Mouse (Mus musculus): Measurements from ENCODE around the gene Psen1. TPM values are rescaled to one million over a fixed set of nuclear protein-coding genes. Genes with fewer than 3 reads are reported as not detected.

Psen1 gene
- 10 to 100 TPM; 69.3 to 82.8 TPM for total RNA-seq (2023)

DNA sequence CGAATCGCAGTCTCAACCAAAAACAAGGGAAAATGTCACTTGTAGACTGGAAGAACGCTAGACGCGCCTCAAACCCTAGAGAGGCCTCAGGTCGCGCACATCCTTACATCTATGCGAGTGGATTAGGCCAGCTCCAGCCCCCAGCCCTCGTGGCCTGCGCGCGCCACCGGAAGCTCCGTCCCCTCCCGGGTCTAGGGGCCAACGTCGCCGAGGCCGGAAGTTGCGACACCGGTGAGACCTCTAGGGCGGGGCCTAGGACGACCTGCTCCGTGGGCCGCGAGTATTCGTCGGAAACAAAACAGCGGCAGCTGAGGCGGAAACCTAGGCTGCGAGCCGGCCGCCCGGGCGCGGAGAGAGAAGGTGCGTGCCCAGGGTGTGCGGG is at the start of gene Psen1:
TSS of gene Psen1 (plus strand) at position 219 of the 382 bp plus-strand sequence.

DNA sequence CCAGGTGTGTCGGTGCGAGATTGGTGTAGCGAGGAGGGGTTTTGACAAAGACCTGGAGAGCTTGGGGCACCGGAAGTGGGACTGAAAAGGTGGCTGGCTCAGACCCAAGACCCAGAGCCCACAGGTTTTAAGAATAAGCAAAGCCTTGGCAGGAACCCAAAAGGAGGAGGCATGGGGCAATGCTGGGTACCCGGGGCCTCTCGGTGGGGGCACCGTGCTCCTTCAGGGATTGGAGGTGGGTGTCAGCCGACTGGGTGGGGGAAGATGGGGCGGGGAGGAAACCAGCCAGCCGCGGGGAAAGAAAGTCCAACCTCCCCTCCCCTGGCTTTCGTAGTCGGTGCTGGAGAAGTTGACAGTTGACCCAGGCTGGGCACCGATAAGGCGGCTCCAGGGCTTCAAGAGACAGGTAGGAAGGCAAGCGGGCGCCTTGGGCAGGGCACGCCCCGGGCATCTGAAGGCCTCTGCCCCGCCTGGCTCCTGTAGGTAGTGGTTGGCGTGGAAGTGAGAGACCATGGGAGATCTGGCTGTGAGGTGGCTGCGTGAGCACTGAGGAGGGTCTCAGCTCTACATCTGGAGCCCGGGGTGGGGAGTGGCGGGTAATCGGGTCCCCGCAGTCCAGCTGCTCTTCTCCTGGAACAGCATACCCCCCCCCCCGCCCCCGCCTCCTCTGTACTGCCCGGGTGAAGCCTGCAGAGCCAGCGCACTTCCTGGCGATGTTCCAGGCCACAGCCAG is 75.5 kb downstream of the Psen1 start, which contains the start of gene Papln:
TSS of gene Papln (plus strand) at position 324 of the 733 bp plus-strand sequence.

Other genes starting within 250 kb of the Psen1 start
- not detected for gene Dpf3, start 200.4 kb upstream of the Psen1 start, total RNA-seq (2023)
- 10 to 100 TPM; 25.0 to 36.7 TPM for gene Dcaf4, start 167.7 kb upstream of the Psen1 start, total RNA-seq (2023)
- 10 to 100 TPM; 34.0 to 35.5 TPM for gene Zfyve1, start 90.9 kb upstream of the Psen1 start, total RNA-seq (2023)
- 100 to 1,000 TPM; 309 to 325 TPM for gene Rbm25, start 56.9 kb upstream of the Psen1 start, total RNA-seq (2023)
- 1 to 10 TPM; 1.4 to 1.5 TPM for gene Papln, start 75.5 kb downstream of the Psen1 start, total RNA-seq (2023)
- 10 to 100 TPM; 41.2 to 46.6 TPM for gene Numb, start 233.8 kb downstream of the Psen1 start, total RNA-seq (2023)

All from B cell, adult 67 days (primary cell).